In the genomic region with DNA sequence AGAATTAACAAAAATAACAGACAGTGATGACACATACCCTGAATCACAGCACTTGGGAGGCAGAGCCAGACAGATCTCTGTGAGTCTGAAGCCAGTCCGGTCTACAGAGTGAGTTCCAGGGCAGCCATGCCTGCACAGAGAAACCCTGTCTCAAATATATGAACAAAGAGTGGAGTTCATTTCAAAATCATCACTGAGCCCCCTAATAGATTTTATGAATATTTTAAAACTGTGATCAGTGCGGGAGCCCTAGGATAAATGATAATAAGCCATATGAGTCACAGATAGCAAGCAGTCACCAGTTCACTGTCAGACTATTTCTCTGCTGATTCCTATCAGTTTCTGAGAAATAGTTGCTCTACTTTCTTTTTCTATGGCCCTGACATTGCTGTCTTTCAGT, we compare ENCODE assay signal across 18 mouse cellular contexts. TPM values are rescaled to one million over a fixed set of nuclear protein-coding genes. Genes with fewer than 3 reads are reported as not detected.
DNase-seq lines count a peak whose midpoint lies in the region; TF ChIP-seq lines count a peak whose summit lies in the region.
"Had no signal": no experiment of that assay in that cellular context is flagged by ENCODE, and none has a peak within 500 bp of the region (broad histone marks: within the 10 kb centered on the region; RNA-seq: fewer than 3 reads in every experiment).

No protein-coding gene starts in this region.

- no peak for TF ChIP-seq CTCF in embryonic fibroblast, embryonic 13.5 days (IDR thresholded peaks at IDR 0.05; ENCODE audit: borderline replicate concordance, insufficient read depth, low read length)
- TF ChIP-seq CTCF in gastrocnemius, adult 2 months (IDR thresholded peaks at IDR 0.05) = no peak

- peak; percentile 57 for DNase-seq in adrenal gland, adult 2 months
- DNase-seq in adrenal gland, postnatal 10 days = no peak
- DNase-seq in 3T3-L1 (ENCODE audit: low read depth, low spot score) = peak; percentile 22
- DNase-seq in gastrocnemius, adult 2 months = no peak
- DNase-seq: adrenal gland, postnatal 14 days; cerebellum, adult 11-12 months; cerebellum, adult 2 months; cerebellum, adult 9-10 months; cerebellum, postnatal 10 days; cerebellum, postnatal 25 days; forebrain, postnatal 0 days had no signal

- TF ChIP-seq POLR2A in embryonic fibroblast, embryonic 13.5 days (IDR thresholded peaks at IDR 0.05; ENCODE audit: low read depth, low read length) = no peak

- intact Hi-C loops in gastrocnemius, adult 2 months (cut with DNase I) = no loop called here

- H3K4me1 ChIP-seq in embryonic fibroblast, embryonic 13.5 days (ENCODE audit: control insufficient read depth, insufficient read depth, low read length) = no peaks in the 10 kb centered on the region
- H3K4me1 ChIP-seq: embryonic facial prominence, embryonic 10.5 days; embryonic facial prominence, embryonic 12.5 days; forebrain, embryonic 10.5 days; forebrain, embryonic 12.5 days; forebrain, embryonic 15.5 days had no signal

- H3K27ac ChIP-seq in embryonic fibroblast, embryonic 13.5 days (ENCODE audit: insufficient read depth, low read length) = peak overlapping the region; percentile 18; the same call in 1 of the 2 replicates
- no peak overlapping the region for H3K27ac ChIP-seq in gastrocnemius, adult 2 months
- H3K27ac ChIP-seq: embryonic facial prominence, embryonic 10.5 days; embryonic facial prominence, embryonic 12.5 days; forebrain, embryonic 10.5 days; forebrain, embryonic 12.5 days; forebrain, embryonic 15.5 days had no signal

- no peak overlapping the region for H3K4me3 ChIP-seq in embryonic fibroblast, embryonic 13.5 days (ENCODE audit: insufficient read depth, low read length)
- no peak overlapping the region for H3K4me3 ChIP-seq in gastrocnemius, adult 2 months
- H3K4me3 ChIP-seq: embryonic facial prominence, embryonic 10.5 days; embryonic facial prominence, embryonic 12.5 days; erythroblast, embryonic 14.5 days; forebrain, embryonic 10.5 days; forebrain, embryonic 12.5 days; forebrain, embryonic 15.5 days had no signal

RNA-seq across cellular contexts. Expression of a gene that starts 17.1 kb away (rescaled TPM):
- 10 to 100 TPM; 41.9 to 52.2 TPM for total RNA-seq in adrenal gland, adult 2 months (2021)
- 1.8 and 2.6 TPM in 2 replicates for polyA plus RNA-seq in adrenal gland, adult 2 months (2012; rRNA removed)
- total RNA-seq in adrenal gland, postnatal 10 days (2021) = 10 to 100 TPM; 37.4 to 47.0 TPM
- polyA plus RNA-seq in embryonic fibroblast, embryonic 13.5 days (2011; ENCODE audit: insufficient read length, low read depth, missing spikeins) = 71.4 and 91.8 TPM in 2 replicates
- 1 to 10 TPM; 2.1 to 2.2 TPM for total RNA-seq in gastrocnemius, adult 2 months (2021)
- polyA plus RNA-seq: erythroblast, embryonic 14.5 days had no signal

Comparison
In these comparisons a context has a peak if more than half of its experiments do, and no peak if none do; other contexts are left out.
1. DNase-seq: peak in adrenal gland, adult 2 months (single experiment) and 3T3-L1 (single experiment); none in adrenal gland, postnatal 10 days (single experiment) and gastrocnemius, adult 2 months (single experiment).
2. RNA of a gene that starts 17.1 kb away (total RNA-seq): 41.9 to 52.2 TPM in adrenal gland, adult 2 months and 37.4 to 47.0 TPM in adrenal gland, postnatal 10 days; 2.1 to 2.2 TPM in gastrocnemius, adult 2 months; every median in the first group is over 10 times any median in the second.